Mouse (Mus musculus) midbrain, embryonic 11.5 days (tissue): ENCODE measurements at regions not wholly inside any gene's neighbourhood (a gene's known extent, or its start where the extent isn't known, plus 50 kb on each side); places are given as distances from the start of the nearest gene placed in this dataset.

Experiments used
- ATAC-seq: fragments of 200-750 bp; cut with Nextera tagmentation; 2 replicates; pipeline ENCODE4 v1.8.0; 2017; ENCODE audit warnings: moderate TSS enrichment, moderate library complexity; ENCODE audit not compliant: low FRiP score
- DNase-seq: peaks from one replicate; pipeline ENCODE4 v3.0.0; 2015; ENCODE audit warnings: low spot score; ENCODE audit errors: missing footprints
- H3K27ac ChIP-seq: fragments of 300-500 bp; sonication (generic); 2 replicates; pipeline ENCODE4 v1.5.1; 2014; ENCODE audit warnings: low read depth, low read length
- H3K27me3 ChIP-seq: fragments of 300-500 bp; sonication (generic); 2 replicates; pipeline ENCODE4 v1.6.1; 2014; ENCODE audit warnings: mild to moderate bottlenecking, low read length, moderate library complexity, mixed read lengths; ENCODE audit not compliant: control insufficient read depth, insufficient read depth
- H3K36me3 ChIP-seq: fragments of 300-500 bp; sonication (generic); 2 replicates; pipeline ENCODE4 v1.6.1; 2014; ENCODE audit warnings: mild to moderate bottlenecking, low read length, moderate library complexity, mixed read lengths; ENCODE audit not compliant: control insufficient read depth, insufficient read depth
- H3K4me1 ChIP-seq: fragments of 300-500 bp; sonication (generic); 2 replicates; pipeline ENCODE4 v1.6.1; 2014; ENCODE audit warnings: low read length; ENCODE audit not compliant: control insufficient read depth, insufficient read depth
- H3K4me2 ChIP-seq: fragments of 300-500 bp; sonication (generic); 2 replicates; pipeline ENCODE4 v1.6.1; 2014; ENCODE audit warnings: mild to moderate bottlenecking, moderate library complexity
- H3K4me3 ChIP-seq: fragments of 300-500 bp; sonication (generic); 2 replicates; pipeline ENCODE4 v1.5.1; 2014; ENCODE audit warnings: low read depth, low read length
- H3K9ac ChIP-seq: fragments of 300-500 bp; sonication (generic); 2 replicates; pipeline ENCODE4 v1.6.1; 2014; ENCODE audit warnings: low read length
- H3K9me3 ChIP-seq: fragments of 300-500 bp; sonication (generic); 2 replicates; pipeline ENCODE4 v1.6.1; 2016; ENCODE audit warnings: low read length; ENCODE audit not compliant: control insufficient read depth
- WGBS: fragments of 180-500 bp; shearing (Covaris S2); extraction: QIAGEN DNeasy Blood & Tissue Kit; methylation state at CpG from one replicate; pipeline ENCODE4 v1.1.7; 2014; 5-methylcytosine and 5-hydroxymethylcytosine counted together

DNA sequence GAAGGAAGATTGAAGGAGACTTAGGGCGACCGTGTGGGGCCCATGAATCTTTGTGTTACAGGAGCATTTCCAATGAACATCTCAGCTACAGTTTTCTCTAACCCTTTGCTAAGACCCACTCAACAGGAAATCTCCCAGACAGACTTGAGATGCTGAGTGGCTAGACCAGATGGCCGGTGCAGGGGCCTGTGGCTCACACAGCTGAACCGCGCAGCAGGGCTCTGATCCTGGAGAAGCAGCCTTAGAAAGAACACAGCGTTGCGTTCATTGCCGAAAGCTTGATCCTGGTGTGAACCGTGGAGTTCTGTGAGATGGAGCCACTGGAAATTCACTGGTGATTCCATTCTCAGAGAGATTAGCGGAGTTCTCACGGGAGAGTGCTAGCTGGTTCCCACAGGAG is 115.9 kb upstream of the Spata13 start:
- no peaks in the 10 kb centered on the region for H3K36me3 ChIP-seq
- H3K27ac ChIP-seq, result no peak overlapping the region
- no peaks in the 10 kb centered on the region for H3K27me3 ChIP-seq
- no peak overlapping the region for H3K4me2 ChIP-seq
- no peaks in the 10 kb centered on the region for H3K4me1 ChIP-seq
- 95% methylated on average over 11 of the region's 11 CpGs for WGBS
- ATAC-seq (no peak), DNase-seq (no peak)
- no peak overlapping the region for H3K9ac ChIP-seq
- H3K4me3 ChIP-seq, result no peak overlapping the region
- no peaks in the 10 kb centered on the region for H3K9me3 ChIP-seq

DNA sequence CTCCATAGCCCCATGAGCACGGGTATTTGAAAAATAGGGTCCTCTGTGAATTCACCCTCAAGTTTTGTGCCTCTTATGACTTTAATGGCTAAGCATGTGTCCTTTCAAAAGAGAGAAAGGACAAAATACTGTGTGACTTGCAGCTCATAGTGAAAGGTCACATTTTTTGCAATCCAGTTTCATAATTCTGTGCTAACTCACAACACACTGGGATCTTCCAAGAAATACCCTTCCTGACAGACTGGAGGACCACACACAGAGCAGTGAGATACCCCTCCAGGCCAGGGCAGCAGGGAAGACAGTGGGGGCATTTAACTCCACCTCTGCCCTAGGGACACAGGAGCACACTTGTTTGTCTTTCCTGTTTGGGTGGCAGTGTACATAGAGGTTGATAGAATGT is 110.8 kb upstream of the Spata13 start:
- no peaks in the 10 kb centered on the region for H3K27me3 ChIP-seq
- ATAC-seq (no peak), DNase-seq (no peak)
- no peaks in the 10 kb centered on the region for H3K9me3 ChIP-seq
- H3K4me3 ChIP-seq, result no peak overlapping the region
- H3K4me2 ChIP-seq, result no peak overlapping the region
- no peaks in the 10 kb centered on the region for H3K4me1 ChIP-seq
- H3K9ac ChIP-seq, result no peak overlapping the region; the same call in 1 of the 2 replicates
- H3K27ac ChIP-seq, result no peak overlapping the region
- H3K36me3 ChIP-seq, result no peaks in the 10 kb centered on the region
- 69% methylated on average over 1 of the region's 1 CpGs for WGBS

DNA sequence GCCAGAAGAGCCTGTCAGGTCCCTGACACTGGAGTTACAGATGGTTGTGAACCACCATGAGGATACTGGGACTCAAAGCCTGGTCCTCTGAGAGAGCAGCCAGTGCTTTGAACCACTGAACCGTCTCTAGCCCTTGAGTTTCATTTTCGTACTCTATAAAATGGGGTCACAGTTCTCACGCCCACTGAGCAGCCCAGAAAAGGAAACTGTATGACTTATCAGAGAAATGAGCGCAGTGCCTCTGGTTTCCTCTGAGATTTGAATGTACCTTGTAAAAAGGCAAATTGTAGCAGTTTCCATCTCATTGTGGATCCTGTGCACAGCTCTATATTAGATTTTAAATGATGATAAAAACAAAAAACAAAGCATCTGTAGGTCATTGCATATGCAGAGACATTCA is 108.9 kb upstream of the Spata13 start:
- 85% methylated on average over 4 of the region's 4 CpGs for WGBS

DNA sequence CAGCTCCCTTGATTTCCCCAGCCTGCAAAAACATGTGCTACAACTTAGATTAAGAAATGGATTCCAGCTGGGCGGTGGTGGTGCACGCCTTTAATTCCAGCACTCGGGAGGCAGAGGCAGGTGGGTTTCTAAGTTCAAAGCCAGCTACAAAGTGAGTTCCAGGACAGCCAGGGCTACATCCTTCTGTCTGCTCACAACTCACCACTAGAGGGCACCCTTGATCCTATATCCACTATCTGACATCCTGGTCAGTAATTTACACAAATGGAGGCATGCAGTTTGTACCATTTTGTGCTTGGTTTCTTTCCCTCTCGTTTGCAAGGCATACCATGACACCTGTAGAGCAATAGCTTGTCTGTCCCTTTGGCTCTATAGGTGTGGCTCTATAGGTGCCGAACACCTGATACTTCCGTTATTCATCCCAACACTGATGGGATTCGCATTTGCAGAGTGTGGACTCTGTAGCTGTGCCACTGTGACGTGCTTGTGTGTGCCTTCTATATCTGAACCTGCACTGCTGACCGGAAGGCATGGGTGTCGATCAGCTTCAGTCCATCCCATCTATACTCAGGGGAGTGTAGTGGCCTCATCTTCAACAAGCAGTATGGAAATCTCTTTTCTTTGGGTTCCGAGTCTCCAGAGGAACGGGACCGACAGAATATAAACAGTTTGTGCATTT is 108.4 kb upstream of the Spata13 start:
- WGBS, result 69% methylated on average over 13 of the region's 13 CpGs
- H3K9me3 ChIP-seq, result no peaks in the 10 kb centered on the region
- H3K27ac ChIP-seq, result no peak overlapping the region
- H3K27me3 ChIP-seq, result no peaks in the 10 kb centered on the region
- peaks cover 7% of the 10 kb centered on the region for H3K4me1 ChIP-seq
- no peak overlapping the region for H3K9ac ChIP-seq
- peak; percentile 57; the same call in 1 of the 2 replicates for ATAC-seq
- no peaks in the 10 kb centered on the region for H3K36me3 ChIP-seq
- DNase-seq, result peak; percentile 97
- no peak overlapping the region for H3K4me2 ChIP-seq
- no peak overlapping the region for H3K4me3 ChIP-seq

More for the DNA sequence above, 108.9 kb upstream of the Spata13 start:
- no peak overlapping the region for H3K4me3 ChIP-seq
- no peak overlapping the region for H3K9ac ChIP-seq
- H3K4me2 ChIP-seq, result no peak overlapping the region
- no peaks in the 10 kb centered on the region for H3K36me3 ChIP-seq
- H3K27me3 ChIP-seq, result no peaks in the 10 kb centered on the region
- DNase-seq, result no peak
- no peak for ATAC-seq
- peaks cover 2% of the 10 kb centered on the region for H3K4me1 ChIP-seq
- no peaks in the 10 kb centered on the region for H3K9me3 ChIP-seq
- H3K27ac ChIP-seq, result no peak overlapping the region

DNA sequence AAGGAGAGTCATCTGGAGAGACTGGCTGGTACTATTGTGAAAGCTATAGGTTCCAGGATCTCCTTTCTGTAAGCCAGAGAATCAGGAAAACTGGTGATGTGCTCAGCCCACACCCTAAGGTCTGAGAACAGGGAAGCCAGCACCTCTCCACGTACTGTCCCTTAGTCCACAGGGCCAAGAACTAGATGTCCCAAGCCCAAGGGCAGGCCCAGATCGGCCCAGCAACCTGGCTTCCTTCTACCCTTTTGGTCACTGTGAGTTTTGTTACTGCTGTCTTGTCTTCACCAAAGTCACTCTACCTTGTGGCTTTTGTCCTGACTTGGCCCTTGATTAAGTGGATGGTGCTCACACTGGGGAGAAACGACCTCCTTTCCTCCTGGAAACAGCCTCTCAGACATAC is 107.8 kb upstream of the Spata13 start:
- no peaks in the 10 kb centered on the region for H3K27me3 ChIP-seq
- H3K4me1 ChIP-seq, result peaks cover 8% of the 10 kb centered on the region
- no peaks in the 10 kb centered on the region for H3K9me3 ChIP-seq
- no peak for ATAC-seq
- H3K4me3 ChIP-seq, result no peak overlapping the region
- 74% methylated on average over 3 of the region's 3 CpGs for WGBS
- H3K27ac ChIP-seq, result no peak overlapping the region
- no peak overlapping the region for H3K4me2 ChIP-seq
- DNase-seq, result no peak
- H3K9ac ChIP-seq, result no peak overlapping the region
- no peaks in the 10 kb centered on the region for H3K36me3 ChIP-seq

DNA sequence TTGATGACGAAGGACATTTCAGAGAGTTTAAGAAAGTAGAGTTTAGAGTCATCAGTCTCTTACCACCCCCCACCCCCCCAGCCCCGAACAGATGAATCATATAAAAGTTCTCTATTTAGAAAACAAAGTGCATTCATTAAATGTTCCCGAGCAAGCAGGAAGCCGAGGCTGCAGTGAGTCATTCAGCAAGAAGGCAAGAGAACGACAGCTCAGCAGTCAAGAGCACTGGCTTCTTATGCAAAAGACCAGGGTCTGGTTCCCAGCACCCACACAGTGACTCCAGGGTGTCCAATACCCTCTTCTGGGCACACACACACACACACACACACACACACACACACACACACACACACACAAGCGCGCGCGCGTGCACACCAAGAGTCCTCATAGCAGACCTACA is 107.0 kb upstream of the Spata13 start:
- Histone ChIP-seq H3K27me3 (no peaks in the 10 kb centered on the region), H3K9me3 (no peaks in the 10 kb centered on the region), H3K4me3 (no peak overlapping the region), H3K27ac (no peak overlapping the region), H3K36me3 (no peaks in the 10 kb centered on the region), H3K4me2 (no peak overlapping the region), H3K4me1 (peaks cover 8% of the 10 kb centered on the region), H3K9ac (no peak overlapping the region)
- 92% methylated on average over 10 of the region's 10 CpGs for WGBS
- ATAC-seq (no peak), DNase-seq (no peak)

DNA sequence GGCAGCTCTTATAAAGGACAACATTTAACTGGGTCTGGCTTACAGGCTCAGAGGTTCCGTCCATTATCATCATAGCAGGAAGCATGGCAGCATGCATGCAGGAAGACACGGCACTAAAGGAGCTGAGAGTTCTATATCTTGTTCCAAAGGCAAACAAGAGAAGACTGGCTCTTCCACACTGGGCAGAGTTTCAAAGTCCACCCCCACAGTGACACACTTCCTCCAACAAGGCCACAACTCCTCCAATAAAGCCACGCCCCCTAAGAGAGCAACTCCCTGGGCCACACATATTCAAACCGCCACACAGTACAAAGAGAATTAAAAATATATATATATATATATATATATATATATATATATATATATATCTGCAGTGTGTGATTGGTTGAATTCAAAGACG is 105.8 kb upstream of the Spata13 start:
- Histone ChIP-seq H3K36me3 (no peaks in the 10 kb centered on the region), H3K9ac (no peak overlapping the region), H3K4me3 (no peak overlapping the region), H3K4me2 (no peak overlapping the region), H3K4me1 (peaks cover 10% of the 10 kb centered on the region), H3K27me3 (no peaks in the 10 kb centered on the region), H3K27ac (no peak overlapping the region), H3K9me3 (no peaks in the 10 kb centered on the region)
- no peak for DNase-seq
- no peak for ATAC-seq
- 90% methylated on average over 5 of the region's 5 CpGs for WGBS

DNA sequence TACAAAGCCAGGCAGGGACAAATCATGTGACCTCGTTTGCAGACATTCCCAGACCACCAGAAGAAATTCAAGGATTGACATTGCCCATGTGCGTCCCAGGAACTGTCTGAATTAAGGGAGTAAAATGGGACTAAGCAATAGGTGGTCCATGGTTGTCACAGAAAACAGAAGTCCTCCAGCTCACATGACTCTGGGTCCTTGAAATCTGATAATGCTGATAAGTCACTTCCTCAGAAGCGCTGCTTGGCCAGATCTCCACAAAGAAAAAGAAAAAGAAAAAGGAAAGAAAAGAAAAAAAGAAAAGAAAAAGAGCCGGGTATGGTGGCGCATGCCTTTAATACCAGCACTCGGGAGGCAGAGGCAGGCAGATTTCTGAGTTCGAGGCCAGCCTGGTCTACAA is 105.3 kb upstream of the Spata13 start:
- Histone ChIP-seq H3K4me3 (no peak overlapping the region), H3K27ac (no peak overlapping the region), H3K27me3 (no peaks in the 10 kb centered on the region), H3K9me3 (no peaks in the 10 kb centered on the region), H3K36me3 (no peaks in the 10 kb centered on the region), H3K4me2 (no peak overlapping the region), H3K4me1 (peaks cover 16% of the 10 kb centered on the region), H3K9ac (no peak overlapping the region)
- 86% methylated on average over 7 of the region's 7 CpGs for WGBS
- DNase-seq, result no peak
- ATAC-seq, result no peak

DNA sequence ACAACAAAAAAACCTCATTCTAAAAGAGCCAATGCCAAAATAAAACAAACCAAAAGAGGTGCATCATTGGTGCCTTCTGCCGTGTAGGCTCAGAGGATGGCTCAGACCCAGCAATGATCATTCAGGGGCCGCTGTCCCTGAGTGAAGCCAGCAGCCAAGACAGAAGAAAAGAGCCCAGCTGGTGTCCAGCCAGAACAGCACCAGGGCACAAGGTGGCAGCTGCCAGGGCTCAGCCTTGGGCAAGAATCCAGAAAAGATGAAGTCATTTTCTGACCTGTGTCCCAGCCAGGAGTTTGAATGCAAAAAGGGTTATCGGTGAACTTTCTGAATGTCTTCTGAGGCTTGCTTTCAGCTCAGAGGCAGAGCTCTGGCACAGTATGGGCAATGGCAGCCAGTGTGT is 104.8 kb upstream of the Spata13 start:
- no peaks in the 10 kb centered on the region for H3K36me3 ChIP-seq
- no peak overlapping the region for H3K4me3 ChIP-seq
- ATAC-seq (no peak), DNase-seq (no peak)
- no peak overlapping the region for H3K27ac ChIP-seq
- H3K4me2 ChIP-seq, result no peak overlapping the region
- H3K9ac ChIP-seq, result no peak overlapping the region
- no peaks in the 10 kb centered on the region for H3K9me3 ChIP-seq
- WGBS, result 86% methylated on average over 3 of the region's 3 CpGs
- H3K4me1 ChIP-seq, result peaks cover 21% of the 10 kb centered on the region
- no peaks in the 10 kb centered on the region for H3K27me3 ChIP-seq
